In genomic region chr13:3776446-3776845, GRCm38 (mm10) we compare ENCODE assay signal across 12 mouse cellular contexts. TPM values are rescaled to one million over a fixed set of nuclear protein-coding genes. Genes with fewer than 3 reads are reported as not detected.
DNase-seq lines count a peak whose midpoint lies in the region; ATAC-seq and TF ChIP-seq lines count a peak whose summit lies in the region.
"Had no signal": no experiment of that assay in that cellular context is flagged by ENCODE, and none has a peak within 500 bp of the region (broad histone marks: within the 10 kb centered on the region; RNA-seq: fewer than 3 reads in every experiment).

No protein-coding gene starts in this region.

- H3K4me1 ChIP-seq in forebrain, postnatal 0 days (ENCODE audit: insufficient read depth) = no peaks in the 10 kb centered on the region
- H3K4me1 ChIP-seq in forebrain, embryonic 12.5 days = no peaks in the 10 kb centered on the region
- H3K4me1 ChIP-seq in embryonic facial prominence, embryonic 15.5 days = peaks cover 2% of the 10 kb centered on the region; the same call in 1 of the 2 replicates
- H3K4me1 ChIP-seq: embryonic facial prominence, embryonic 13.5 days; heart, embryonic 15.5 days had no signal

- ATAC-seq in forebrain, postnatal 0 days = 0 out of 2 replicates have a peak, but pooled peaks have one; percentile 32
- no peak for ATAC-seq in forebrain, embryonic 12.5 days (ENCODE audit: low FRiP score)
- ATAC-seq in embryonic facial prominence, embryonic 15.5 days (ENCODE audit: insufficient number of reproducible peaks, low FRiP score, low TSS enrichment, low read depth) = peak; percentile 51; the same call in 1 of the 2 replicates

- H3K4me3 ChIP-seq in forebrain, postnatal 0 days (ENCODE audit: low read depth, low read length) = no peak overlapping the region
- no peak overlapping the region for H3K4me3 ChIP-seq in forebrain, embryonic 12.5 days (replicated peaks)
- H3K4me3 ChIP-seq in embryonic facial prominence, embryonic 15.5 days (replicated peaks) = no peak overlapping the region
- H3K4me3 ChIP-seq: embryonic facial prominence, embryonic 13.5 days; heart, embryonic 15.5 days; myocyte had no signal

- no peak for TF ChIP-seq CTCF in forebrain, postnatal 0 days (IDR thresholded peaks at IDR 0.05; ENCODE audit: low read depth)

- no peaks in the 10 kb centered on the region for H3K27me3 ChIP-seq in forebrain, postnatal 0 days (ENCODE audit: insufficient read depth, low read length)
- no peaks in the 10 kb centered on the region for H3K27me3 ChIP-seq in forebrain, embryonic 12.5 days
- H3K27me3 ChIP-seq in embryonic facial prominence, embryonic 15.5 days = no peaks in the 10 kb centered on the region
- H3K27me3 ChIP-seq: embryonic facial prominence, embryonic 13.5 days; heart, embryonic 15.5 days had no signal

- WGBS in forebrain, postnatal 0 days = 85% methylated on average over 4 of the region's 4 CpGs
- 95% methylated on average over 4 of the region's 4 CpGs for WGBS in forebrain, embryonic 12.5 days
- WGBS in embryonic facial prominence, embryonic 15.5 days = 80% methylated on average over 4 of the region's 4 CpGs

- no peaks in the 10 kb centered on the region for H3K36me3 ChIP-seq in forebrain, postnatal 0 days (ENCODE audit: insufficient read depth)
- H3K36me3 ChIP-seq in forebrain, embryonic 12.5 days (replicated peaks) = no peaks in the 10 kb centered on the region
- H3K36me3 ChIP-seq in embryonic facial prominence, embryonic 15.5 days = no peaks in the 10 kb centered on the region
- H3K36me3 ChIP-seq: embryonic facial prominence, embryonic 13.5 days; heart, embryonic 15.5 days had no signal

- no peak overlapping the region for H3K9ac ChIP-seq in forebrain, postnatal 0 days
- no peak overlapping the region for H3K9ac ChIP-seq in forebrain, embryonic 12.5 days
- no peak overlapping the region for H3K9ac ChIP-seq in embryonic facial prominence, embryonic 15.5 days
- H3K9ac ChIP-seq: embryonic facial prominence, embryonic 13.5 days; heart, embryonic 15.5 days had no signal

- no peak overlapping the region for H3K27ac ChIP-seq in forebrain, postnatal 0 days (ENCODE audit: low read depth, low read length)
- H3K27ac ChIP-seq in forebrain, embryonic 12.5 days = no peak overlapping the region
- no peak overlapping the region for H3K27ac ChIP-seq in embryonic facial prominence, embryonic 15.5 days (replicated peaks)
- H3K27ac ChIP-seq: embryonic facial prominence, embryonic 13.5 days; heart, embryonic 15.5 days had no signal

- no peak overlapping the region for H3K4me2 ChIP-seq in forebrain, postnatal 0 days (ENCODE audit: low read depth)
- no peak overlapping the region for H3K4me2 ChIP-seq in forebrain, embryonic 12.5 days
- no peak overlapping the region for H3K4me2 ChIP-seq in embryonic facial prominence, embryonic 15.5 days (replicated peaks)
- H3K4me2 ChIP-seq: embryonic facial prominence, embryonic 13.5 days; heart, embryonic 15.5 days had no signal

- DNase-seq in forebrain, postnatal 0 days = no peak
- peak; percentile 27 to 29 for DNase-seq in layer of hippocampus, postnatal 25 days (ENCODE audit: extremely low spot score in 1 of 2, low spot score in 1 of 2)
- DNase-seq in right cerebral cortex, postnatal 25 days = peak; percentile 76
- DNase-seq in adrenal gland, postnatal 25 days = no peak
- DNase-seq in c-Kit-positive CD71-positive TER-119-positive erythroid progenitor cells, embryonic 14.5 days (ENCODE audit: low spot score) = no peak
- no peak for DNase-seq in adrenal gland, postnatal 10 days

- H3K9me3 ChIP-seq in forebrain, postnatal 0 days (ENCODE audit: low read length) = no peaks in the 10 kb centered on the region
- H3K9me3 ChIP-seq in forebrain, embryonic 12.5 days = no peaks in the 10 kb centered on the region
- H3K9me3 ChIP-seq in embryonic facial prominence, embryonic 15.5 days (replicated peaks) = no peaks in the 10 kb centered on the region
- H3K9me3 ChIP-seq: embryonic facial prominence, embryonic 13.5 days; heart, embryonic 15.5 days had no signal

RNA-seq across cellular contexts. Expression of gene Calml3, which starts 27.7 kb away (rescaled TPM):
- total RNA-seq in forebrain, postnatal 0 days (2014; rRNA removed) = not detected in 2 replicates
- not detected in 2 replicates for polyA plus RNA-seq in forebrain, postnatal 0 days (2015; fragmentation: Nextera tagmentation; extraction: Ambion mirVana)
- polyA plus RNA-seq in forebrain, embryonic 12.5 days (2016; fragmentation: Nextera tagmentation; extraction: Ambion mirVana) = not detected in 2 replicates
- polyA plus RNA-seq in embryonic facial prominence, embryonic 15.5 days (2015; fragmentation: Nextera tagmentation; extraction: Ambion mirVana) = 31.3 and 33.6 TPM in 2 replicates
- total RNA-seq in layer of hippocampus, postnatal 25 days (2021) = not detected
- total RNA-seq in adrenal gland, postnatal 25 days (2021) = not detected in 2 replicates
- total RNA-seq in adrenal gland, postnatal 10 days (2021) = not detected
- total RNA-seq: liver, adult 2 months had no signal
- polyA plus RNA-seq: heart, embryonic 15.5 days; liver, adult 2 months had no signal

Comparison
In these comparisons a context has a peak if more than half of its experiments do, and no peak if none do; other contexts are left out.
1. DNase-seq: peak in layer of hippocampus, postnatal 25 days (2 of 2) and right cerebral cortex, postnatal 25 days (single experiment); none in forebrain, postnatal 0 days (single experiment), adrenal gland, postnatal 25 days (single experiment), c-Kit-positive CD71-positive TER-119-positive erythroid progenitor cells, embryonic 14.5 days (single experiment) and adrenal gland, postnatal 10 days (single experiment).